Mouse (Mus musculus): ENCODE data around the gene Jam3. TPM values are rescaled to one million over a fixed set of nuclear protein-coding genes. Genes with fewer than 3 reads are reported as not detected.

Jam3 gene
- polyA plus RNA-seq, 1 experiment from 2014 or later = not detected

GRCm38 (mm10) chr9:27074677-27075076, 80.5 kb downstream of the Jam3 start:
- Histone ChIP-seq H3K79me2 (ENCODE audit: inconsistent target) (no peaks in the 10 kb centered on the region), H3K4me3 (ENCODE audit: inconsistent target) (no peak overlapping the region), H3K36me3 (ENCODE audit: inconsistent target) (peaks cover 34% of the 10 kb centered on the region), H3K27ac (no peak overlapping the region)
- 100% methylated on average over 1 of the region's 1 CpGs for WGBS (ENCODE audit: missing documents)

- Histone ChIP-seq H3K4me3 (ENCODE audit: inconsistent target) (no peak overlapping the region), H3K27ac (no peak overlapping the region), H3K36me3 (ENCODE audit: inconsistent target) (peaks cover 42% of the 10 kb centered on the region), H3K79me2 (ENCODE audit: inconsistent target) (no peaks in the 10 kb centered on the region)
- 91% methylated on average over 4 of the region's 4 CpGs for WGBS (ENCODE audit: missing documents)
Measured at GRCm38 (mm10) chr9:27070895-27071294, 84.3 kb downstream of the Jam3 start.

GRCm38 (mm10) chr9:27058341-27058740, 96.9 kb downstream of the Jam3 start:
- H3K36me3 ChIP-seq (ENCODE audit: inconsistent target) = peaks cover 42% of the 10 kb centered on the region; the same call in 1 of the 2 replicates
- no peaks in the 10 kb centered on the region for H3K79me2 ChIP-seq (ENCODE audit: inconsistent target)
- no peak overlapping the region for H3K4me3 ChIP-seq (ENCODE audit: inconsistent target)
- WGBS (ENCODE audit: missing documents) = 95% methylated on average over 5 of the region's 5 CpGs
- H3K27ac ChIP-seq = no peak overlapping the region

- WGBS (ENCODE audit: missing documents) = 95% methylated on average over 2 of the region's 2 CpGs
- Histone ChIP-seq H3K27ac (no peak overlapping the region), H3K4me3 (ENCODE audit: inconsistent target) (no peak overlapping the region), H3K36me3 (ENCODE audit: inconsistent target) (peaks cover 31% of the 10 kb centered on the region; the same call in 1 of the 2 replicates), H3K79me2 (ENCODE audit: inconsistent target) (no peaks in the 10 kb centered on the region)
Measured at GRCm38 (mm10) chr9:27049492-27049891, 105.7 kb downstream of the Jam3 start.

Other genes with a start within 250 kb of the Jam3 start
- gene Gm1110, start 232.3 kb downstream of the Jam3 start, polyA plus RNA-seq (2018) = not detected in 3 replicates
- 11.5 to 22.4 TPM (median 17.3 TPM) in 3 replicates for gene Acad8, start 155.9 kb downstream of the Jam3 start, polyA plus RNA-seq (2018)
- gene Thyn1, start 155.7 kb downstream of the Jam3 start, polyA plus RNA-seq (2018) = 45.0 to 95.8 TPM (median 60.2 TPM) in 3 replicates
- 30.1 to 35.5 TPM (median 31.6 TPM) in 3 replicates for gene Vps26b, start 125.4 kb downstream of the Jam3 start, polyA plus RNA-seq (2018)
- 5.3 to 14.7 TPM (median 8.5 TPM) in 3 replicates for gene Ncapd3, start 125.2 kb downstream of the Jam3 start, polyA plus RNA-seq (2018)
- not detected in 3 replicates for gene Igsf9b, start 143.8 kb upstream of the Jam3 start, polyA plus RNA-seq (2018)
- gene Spata19, start 241.4 kb upstream of the Jam3 start, polyA plus RNA-seq (2018) = not detected in 3 replicates